Mouse (Mus musculus): ENCODE measurements around the gene A930009A15Rik.

- TF ChIP-seq CTCF (IDR thresholded peaks at IDR 0.05; ENCODE audit: extremely low read depth, insufficient read length, insufficient replicate concordance, low read depth, low read length), result no peak
- no peak for TF ChIP-seq POLR2A (IDR thresholded peaks at IDR 0.05; ENCODE audit: low read depth, low read length)
Measured at GRCm38 (mm10) chr10:115587979-115588378, 18.2 kb downstream of the A930009A15Rik start.

Data from small intestine, adult 2 months (tissue).